ENCODE assay signal across 24 mouse cellular contexts in genomic region chr13:32717709-32718108, GRCm38 (mm10).
"Had no signal": no experiment of that assay in that cellular context is flagged by ENCODE, and none has a peak within 500 bp of the region (broad histone marks: within the 10 kb centered on the region; RNA-seq: fewer than 3 reads in every experiment).

No protein-coding gene starts in this region.

- H3K9me3 ChIP-seq: lung, embryonic 15.5 days; megakaryocyte, embryonic 14.5 days; midbrain, embryonic 13.5 days; neural tube, embryonic 13.5 days; neural tube, embryonic 15.5 days; stomach, embryonic 15.5 days had no signal

- H3K36me3 ChIP-seq: lung, embryonic 15.5 days; midbrain, embryonic 13.5 days; neural tube, embryonic 13.5 days; neural tube, embryonic 15.5 days; stomach, embryonic 15.5 days had no signal

- H3K4me3 ChIP-seq: lung, embryonic 15.5 days; megakaryocyte, embryonic 14.5 days; midbrain, embryonic 13.5 days; myocyte; neural tube, embryonic 13.5 days; neural tube, embryonic 15.5 days; stomach, embryonic 15.5 days had no signal

- H3K4me2 ChIP-seq: lung, embryonic 15.5 days; midbrain, embryonic 11.5 days; midbrain, embryonic 13.5 days; neural tube, embryonic 13.5 days; neural tube, embryonic 15.5 days; stomach, embryonic 15.5 days had no signal

- ATAC-seq: liver, postnatal 0 days; lung, postnatal 0 days; midbrain, embryonic 13.5 days; midbrain, embryonic 16.5 days had no signal

- H3K9ac ChIP-seq: liver, postnatal 0 days; lung, embryonic 15.5 days; midbrain, embryonic 13.5 days; neural tube, embryonic 13.5 days; neural tube, embryonic 15.5 days; stomach, embryonic 15.5 days had no signal

- H3K4me1 ChIP-seq: lung, embryonic 15.5 days; megakaryocyte, embryonic 14.5 days; midbrain, embryonic 13.5 days; neural tube, embryonic 15.5 days; stomach, embryonic 15.5 days had no signal

- H3K27ac ChIP-seq: lung, embryonic 15.5 days; macrophage; midbrain, embryonic 13.5 days; neural tube, embryonic 13.5 days; neural tube, embryonic 15.5 days; stomach, embryonic 15.5 days; stomach, postnatal 0 days had no signal

- DNase-seq: liver, postnatal 0 days; lung, adult 2 months; lung, postnatal 14 days; lung, postnatal 36 days; retina, postnatal 1 day; right cerebral cortex, adult 18-20 months; right cerebral cortex, postnatal 25 days; right cerebral cortex, postnatal 4 days; spleen, adult 18-20 months; thymus, adult 2 months; thymus, postnatal 25 days; thymus, postnatal 4 days had no signal

- H3K27me3 ChIP-seq: lung, embryonic 15.5 days; megakaryocyte, embryonic 14.5 days; midbrain, embryonic 13.5 days; neural tube, embryonic 13.5 days; neural tube, embryonic 15.5 days; stomach, embryonic 15.5 days had no signal
